Mouse (Mus musculus) hindbrain, embryonic 14.5 days (tissue): ENCODE measurements at regions not wholly inside any gene's neighbourhood (a gene's known extent, or its start where the extent isn't known, plus 50 kb on each side); places are given as distances from the start of the nearest gene placed in this dataset.
A peak's percentile ranks its signal among the peaks of the same experiment; 100 is the strongest.

ENCODE experiments used
- ATAC-seq: fragments of 200-750 bp; cut with Nextera tagmentation; 2 replicates; pipeline ENCODE4 v1.8.0; 2017; ENCODE audit warnings: moderate number of reproducible peaks, mild to moderate bottlenecking, moderate TSS enrichment, moderate library complexity; ENCODE audit not compliant: low FRiP score
- DNase-seq: peaks from one replicate; pipeline ENCODE4 v3.0.0-alpha.2; 2015; ENCODE audit warnings: low spot score
- H3K27ac ChIP-seq: fragments of 300-500 bp; sonication (generic); 2 replicates; pipeline ENCODE4 v1.5.1; 2014; ENCODE audit warnings: mild to moderate bottlenecking, moderate library complexity
- H3K27me3 ChIP-seq: fragments of 300-500 bp; sonication (generic); 2 replicates; pipeline ENCODE4 v1.6.1; 2014; ENCODE audit warnings: mild to moderate bottlenecking, low read length, mixed read lengths; ENCODE audit not compliant: control insufficient read depth, insufficient read depth
- H3K36me3 ChIP-seq: fragments of 300-500 bp; sonication (generic); replicated peaks from 2 replicates; pipeline ENCODE4 v1.6.1; 2014; ENCODE audit not compliant: control insufficient read depth, insufficient read depth
- H3K4me1 ChIP-seq: fragments of 300-500 bp; sonication (generic); replicated peaks from 2 replicates; pipeline ENCODE4 v1.6.1; 2014; ENCODE audit warnings: antibody characterized with exemption, low read length, mixed read lengths; ENCODE audit not compliant: control insufficient read depth, insufficient read depth
- H3K4me2 ChIP-seq: fragments of 300-500 bp; sonication (generic); replicated peaks from 2 replicates; pipeline ENCODE4 v1.6.1; 2014; ENCODE audit warnings: mild to moderate bottlenecking, moderate library complexity
- H3K4me3 ChIP-seq: fragments of 300-500 bp; sonication (generic); replicated peaks from 2 replicates; pipeline ENCODE4 v1.5.1; 2014; ENCODE audit warnings: mild to moderate bottlenecking, low read length
- H3K9ac ChIP-seq: fragments of 300-500 bp; sonication (generic); 2 replicates; pipeline ENCODE4 v1.6.1; 2014
- H3K9me3 ChIP-seq: fragments of 300-500 bp; sonication (generic); 2 replicates; pipeline ENCODE4 v1.6.1; 2016; ENCODE audit warnings: low read length; ENCODE audit not compliant: control insufficient read depth
- WGBS: fragments of 180-500 bp; shearing (Covaris S2); extraction: QIAGEN DNeasy Blood & Tissue Kit; methylation state at CpG from one replicate; pipeline ENCODE4 v1.1.7; 2014; 5-methylcytosine and 5-hydroxymethylcytosine counted together

GRCm38 (mm10) chr4:125208136-125208915 is 80.7 kb upstream of the Zc3h12a start:
- no peaks in the 10 kb centered on the region for H3K36me3 ChIP-seq
- H3K9me3 ChIP-seq = no peaks in the 10 kb centered on the region
- H3K4me3 ChIP-seq = no peak overlapping the region
- ATAC-seq (no peak), DNase-seq (no peak)
- H3K4me2 ChIP-seq = no peak overlapping the region
- no peak overlapping the region for H3K9ac ChIP-seq
- WGBS = 60% methylated on average over 17 of the region's 17 CpGs
- no peaks in the 10 kb centered on the region for H3K27me3 ChIP-seq
- no peaks in the 10 kb centered on the region for H3K4me1 ChIP-seq
- H3K27ac ChIP-seq = no peak overlapping the region

DNA sequence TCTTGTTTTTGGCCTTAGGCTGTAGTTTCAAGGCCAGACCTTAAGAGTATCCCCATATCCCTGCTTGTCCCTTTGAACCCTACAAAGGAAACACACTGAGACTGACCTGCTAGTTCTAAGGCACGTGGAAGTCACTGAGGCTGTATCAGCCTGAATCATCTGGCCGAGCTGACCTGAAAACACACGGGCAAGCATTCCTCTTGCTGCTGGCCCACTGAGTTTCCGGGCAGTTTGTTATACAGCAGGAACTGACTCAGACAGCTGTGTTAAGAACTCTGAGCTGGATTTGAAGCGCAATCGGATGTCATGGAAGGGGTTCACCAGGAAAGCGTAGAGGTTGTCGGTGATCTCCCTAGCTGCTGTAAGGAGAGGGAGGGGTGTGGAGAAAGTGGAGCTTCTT is 75.9 kb upstream of the Zc3h12a start:
- Histone ChIP-seq H3K4me1 (0 out of 2 replicates have a peak, but pooled peaks cover 6% of the 10 kb centered on the region), H3K4me3 (no peak overlapping the region), H3K4me2 (no peak overlapping the region), H3K27me3 (no peaks in the 10 kb centered on the region; the same call in 1 of the 2 replicates), H3K36me3 (no peaks in the 10 kb centered on the region), H3K9ac (no peak overlapping the region), H3K27ac (no peak overlapping the region), H3K9me3 (no peaks in the 10 kb centered on the region)
- 84% methylated on average over 8 of the region's 8 CpGs for WGBS
- ATAC-seq (no peak), DNase-seq (no peak)

GRCm38 (mm10) chr4:125201638-125202325 is 74.1 kb upstream of the Zc3h12a start:
- DNase-seq (no peak), ATAC-seq (no peak)

DNA sequence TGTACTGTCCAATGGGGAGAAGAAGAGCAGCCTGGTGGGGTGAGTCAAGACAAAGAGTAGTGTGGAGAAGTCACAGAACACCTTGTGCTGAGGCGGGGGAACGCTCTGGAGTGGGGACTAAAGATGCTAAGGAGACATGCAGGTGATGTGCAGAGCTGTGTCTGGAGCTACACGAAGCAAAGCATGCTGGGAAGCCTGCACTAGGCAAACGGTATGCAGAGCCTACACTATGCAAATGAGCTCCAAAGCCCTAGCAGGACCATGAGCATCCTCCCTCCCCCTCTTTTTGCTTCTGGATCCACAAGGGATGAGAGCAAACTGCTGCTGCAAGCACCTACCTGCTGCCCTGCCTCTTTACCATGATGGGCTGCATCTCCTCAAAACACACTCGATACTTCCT is 73.1 kb upstream of the Zc3h12a start:
- peaks cover 13% of the 10 kb centered on the region; the same call in 1 of the 2 replicates for H3K4me1 ChIP-seq
- 67% methylated on average over 5 of the region's 5 CpGs for WGBS
- H3K4me3 ChIP-seq = no peak overlapping the region
- peaks cover 2% of the 10 kb centered on the region; the same call in 1 of the 2 replicates for H3K27me3 ChIP-seq
- ATAC-seq = no peak
- H3K9ac ChIP-seq = no peak overlapping the region
- no peak for DNase-seq
- no peak overlapping the region for H3K27ac ChIP-seq
- H3K36me3 ChIP-seq = no peaks in the 10 kb centered on the region
- no peak overlapping the region for H3K4me2 ChIP-seq
- H3K9me3 ChIP-seq = no peaks in the 10 kb centered on the region

More at GRCm38 (mm10) chr4:125201638-125202325, 74.1 kb upstream of the Zc3h12a start:
- Histone ChIP-seq H3K27ac (no peak overlapping the region), H3K9ac (no peak overlapping the region), H3K4me2 (no peak overlapping the region), H3K9me3 (no peaks in the 10 kb centered on the region), H3K27me3 (no peaks in the 10 kb centered on the region; the same call in 1 of the 2 replicates), H3K4me1 (0 out of 2 replicates have a peak, but pooled peaks cover 11% of the 10 kb centered on the region), H3K36me3 (no peaks in the 10 kb centered on the region), H3K4me3 (no peak overlapping the region)
- WGBS = 68% methylated on average over 12 of the region's 12 CpGs

DNA sequence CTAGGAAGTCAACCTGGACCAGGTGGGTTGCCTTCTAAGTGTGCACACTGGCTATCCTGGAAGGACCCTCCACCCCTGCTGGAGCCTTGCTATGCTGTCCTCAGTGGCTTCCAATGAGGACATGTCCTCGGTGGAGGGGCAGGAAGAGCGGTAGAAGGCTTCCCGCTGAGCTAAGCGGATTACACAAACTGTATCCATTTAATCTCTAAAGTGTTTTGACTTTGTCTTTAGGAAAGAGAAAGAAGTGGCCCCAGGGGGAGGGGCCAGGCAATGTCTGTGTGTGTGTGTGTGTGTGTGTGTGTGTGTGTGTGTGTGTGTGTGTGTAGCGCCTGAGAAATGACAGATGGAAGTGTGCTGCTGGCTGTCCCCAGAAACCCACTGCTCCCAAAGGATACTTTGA is 71.6 kb upstream of the Zc3h12a start:
- DNase-seq (no peak), ATAC-seq (no peak)
- Histone ChIP-seq H3K4me3 (no peak overlapping the region), H3K4me2 (no peak overlapping the region), H3K36me3 (no peaks in the 10 kb centered on the region), H3K9me3 (no peaks in the 10 kb centered on the region), H3K9ac (no peak overlapping the region), H3K27ac (no peak overlapping the region), H3K27me3 (peaks cover 3% of the 10 kb centered on the region; the same call in 1 of the 2 replicates), H3K4me1 (peaks cover 26% of the 10 kb centered on the region)
- WGBS = 45% methylated on average over 5 of the region's 5 CpGs

DNA sequence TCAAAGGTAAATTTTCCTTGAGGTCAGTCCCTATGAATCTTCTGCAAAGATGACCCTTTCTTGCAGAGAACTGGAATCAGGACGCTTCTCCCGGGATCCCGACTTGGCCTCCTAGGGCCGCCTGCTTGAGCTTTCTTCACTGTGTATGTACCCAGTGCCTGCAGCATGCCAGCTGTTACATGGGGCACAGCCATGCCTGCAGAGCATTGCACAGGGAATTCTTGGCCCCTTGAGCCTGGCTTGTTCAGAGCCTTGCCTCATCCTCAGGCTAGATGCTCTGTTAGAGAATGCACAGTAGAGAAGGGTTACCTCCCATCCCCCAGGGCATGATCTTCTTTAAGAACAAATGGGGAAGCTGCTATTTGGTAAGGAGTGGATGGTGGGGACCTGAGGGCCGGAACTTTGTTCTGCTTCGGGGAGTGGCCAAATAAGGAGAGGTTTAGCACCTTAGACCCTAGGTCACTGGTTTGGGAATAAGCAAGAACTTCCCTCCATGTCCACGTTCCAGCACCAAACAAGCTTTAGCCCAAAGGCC is 68.3 kb upstream of the Zc3h12a start:
- no peaks in the 10 kb centered on the region for H3K36me3 ChIP-seq
- H3K27ac ChIP-seq = no peak overlapping the region

DNA sequence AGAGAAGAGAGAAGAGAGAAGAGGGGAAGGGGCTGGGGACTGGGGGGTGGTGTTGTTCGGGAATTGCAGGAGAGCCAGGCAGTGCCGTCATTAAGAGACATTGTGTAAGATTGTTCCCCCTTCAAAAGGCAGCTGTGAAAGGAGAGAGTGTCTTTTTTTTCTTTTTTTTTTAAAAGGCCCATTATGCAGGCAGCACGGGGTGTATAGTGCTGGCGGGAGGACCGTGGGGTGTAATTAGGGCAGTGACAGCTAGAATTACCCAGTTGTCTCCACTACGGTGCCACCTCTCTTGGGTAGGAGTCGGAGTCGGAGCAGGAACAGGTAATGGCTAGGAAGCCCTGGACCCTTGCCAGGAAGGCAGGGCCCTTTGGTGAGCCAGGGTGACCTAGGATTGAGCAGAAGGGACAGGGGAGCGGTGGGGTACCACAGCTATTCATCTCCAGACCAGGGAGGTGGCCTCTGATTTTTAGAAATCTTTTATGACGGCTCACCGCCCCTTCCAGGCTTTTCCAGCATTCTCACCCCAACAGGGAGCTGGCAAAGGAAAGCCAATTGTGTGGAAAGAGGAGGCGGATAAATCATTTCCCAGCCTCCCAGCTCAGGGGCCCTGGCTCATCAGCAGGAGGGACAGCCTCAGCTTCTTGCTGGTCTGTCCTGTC is 67.2 kb upstream of the Zc3h12a start:
- DNase-seq (no peak), ATAC-seq (no peak)
- 8% methylated on average over 12 of the region's 12 CpGs for WGBS
- Histone ChIP-seq H3K4me1 (peaks cover 24% of the 10 kb centered on the region), H3K27ac (peak overlapping the region; percentile 11), H3K9me3 (no peaks in the 10 kb centered on the region), H3K27me3 (peaks cover 3% of the 10 kb centered on the region; the same call in 1 of the 2 replicates), H3K4me2 (0 out of 2 replicates have a peak overlapping the region, but pooled peaks have one; percentile 17), H3K4me3 (no peak overlapping the region), H3K9ac (peak overlapping the region; percentile 40; the same call in 1 of the 2 replicates), H3K36me3 (no peaks in the 10 kb centered on the region)

More for the DNA sequence above, 68.3 kb upstream of the Zc3h12a start:
- Histone ChIP-seq H3K4me3 (no peak overlapping the region), H3K4me2 (no peak overlapping the region), H3K9ac (no peak overlapping the region), H3K27me3 (peaks cover 3% of the 10 kb centered on the region; the same call in 1 of the 2 replicates), H3K4me1 (peaks cover 27% of the 10 kb centered on the region), H3K9me3 (no peaks in the 10 kb centered on the region)
- 70% methylated on average over 7 of the region's 7 CpGs for WGBS
- no peak for ATAC-seq
- no peak for DNase-seq

GRCm38 (mm10) chr4:125194298-125194697 is 66.7 kb upstream of the Zc3h12a start:
- peaks cover 24% of the 10 kb centered on the region for H3K4me1 ChIP-seq
- H3K4me2 ChIP-seq = 0 out of 2 replicates have a peak overlapping the region, but pooled peaks have one; percentile 17
- 59% methylated on average over 12 of the region's 12 CpGs for WGBS
- H3K9me3 ChIP-seq = no peaks in the 10 kb centered on the region
- H3K36me3 ChIP-seq = no peaks in the 10 kb centered on the region
- no peak overlapping the region for H3K9ac ChIP-seq
- DNase-seq (no peak), ATAC-seq (peak; percentile 22; the same call in 1 of the 2 replicates)
- H3K27ac ChIP-seq = peak overlapping the region; percentile 11; the same call in 1 of the 2 replicates
- no peak overlapping the region for H3K4me3 ChIP-seq
- H3K27me3 ChIP-seq = peaks cover 3% of the 10 kb centered on the region; the same call in 1 of the 2 replicates
